Mouse (Mus musculus) heart, postnatal 25 days (tissue): ENCODE measurements at regions not wholly inside any gene's neighbourhood (a gene's known extent, or its start where the extent isn't known, plus 50 kb on each side); places are given as distances from the start of the nearest gene placed in this dataset.

Experiments used
- DNase-seq: peaks from one replicate; pipeline ENCODE4 v3.0.0; 2022; ENCODE audit warnings: low spot score
- intact Hi-C: fragments of 180-260 bp; cut with DNase I; formaldehyde crosslinking; loops from one replicate; pipeline ENCODE4 v1.15.1; 2025

- intact Hi-C loops = no loop called here
Measured at GRCm38 (mm10) chr12:54260502-54260901, 56.8 kb upstream of the Egln3 start.

GRCm38 (mm10) chr12:54257776-54258433, 54.2 kb upstream of the Egln3 start:
- intact Hi-C loops = no loop called here
- DNase-seq = no peak

More at GRCm38 (mm10) chr12:54260502-54260901, 56.8 kb upstream of the Egln3 start:
- no peak for DNase-seq

GRCm38 (mm10) chr12:54256506-54257128, 53.0 kb upstream of the Egln3 start:
- intact Hi-C loops = no loop called here
- DNase-seq = no peak
